Mouse (Mus musculus) megakaryocyte progenitor cell, adult 5-6 weeks (primary cell): ENCODE measurements around the gene Dusp12. TPM values are rescaled to one million over a fixed set of nuclear protein-coding genes. Genes with fewer than 3 reads are reported as not detected.
A peak's percentile ranks its signal among the peaks of the same experiment; 100 is the strongest.

Source experiments
- ATAC-seq: replicated peaks from 2 replicates; pipeline ENCODE4 v1.8.0; 2016; ENCODE audit warnings: mild to moderate bottlenecking, moderate TSS enrichment, inconsistent platforms; ENCODE audit not compliant: poor library complexity
- total RNA-seq, 2 experiments: library from RNA; stranded (forward) in 1 of 2; stranded (reverse) in 1 of 2; fragments of 157-497, 149-512 nt in 1 of 2; fragments of 200-1000 nt in 1 of 2; gene quantifications; 2 replicates each; pipeline versions ENCODE4 v1.2.3 to v1.2.4; 2015 to 2017

Gene Dusp12
- total RNA-seq, 2 experiments from 2014 or later, result 10.3 to 17.6 TPM

- no peak for ATAC-seq
Measured at GRCm38 (mm10) chr1:170864754-170865153, 20.6 kb downstream of the Dusp12 start.

GRCm38 (mm10) chr1:170864234-170864633 lies 21.1 kb downstream of the Dusp12 start:
- no peak for ATAC-seq

GRCm38 (mm10) chr1:170863033-170863432 lies 22.3 kb downstream of the Dusp12 start:
- ATAC-seq, result peak; percentile 41

GRCm38 (mm10) chr1:170862435-170862717 lies 23.0 kb downstream of the Dusp12 start:
- no peak for ATAC-seq

- ATAC-seq, result no peak
Measured at GRCm38 (mm10) chr1:170861671-170862434, 23.5 kb downstream of the Dusp12 start.

- no peak for ATAC-seq
Measured at GRCm38 (mm10) chr1:170858872-170859271, 26.5 kb downstream of the Dusp12 start.

- no peak for ATAC-seq
Measured at GRCm38 (mm10) chr1:170857369-170857768, 28.0 kb downstream of the Dusp12 start.

GRCm38 (mm10) chr1:170855056-170855760 lies 30.1 kb downstream of the Dusp12 start:
- peak; percentile 75 for ATAC-seq

- ATAC-seq, result peak; percentile 85
Measured at GRCm38 (mm10) chr1:170853604-170854003, 31.7 kb downstream of the Dusp12 start.

GRCm38 (mm10) chr1:170850637-170851624 lies 34.4 kb downstream of the Dusp12 start:
- ATAC-seq, result no peak

- ATAC-seq, result no peak
Measured at GRCm38 (mm10) chr1:170850007-170850406, 35.3 kb downstream of the Dusp12 start.

- ATAC-seq, result peak; percentile 91
Measured at GRCm38 (mm10) chr1:170845448-170846307, 39.7 kb downstream of the Dusp12 start.

- peak; percentile 74 for ATAC-seq
Measured at GRCm38 (mm10) chr1:170844380-170844779, 41.0 kb downstream of the Dusp12 start.

- ATAC-seq, result peak; percentile 77
Measured at GRCm38 (mm10) chr1:170839685-170840084, 45.7 kb downstream of the Dusp12 start.

- no peak for ATAC-seq
Measured at GRCm38 (mm10) chr1:170834756-170835155, 50.6 kb downstream of the Dusp12 start.

- ATAC-seq, result no peak
Measured at GRCm38 (mm10) chr1:170829781-170830180, 55.6 kb downstream of the Dusp12 start.

- ATAC-seq, result no peak
Measured at GRCm38 (mm10) chr1:170829344-170829743, 56.0 kb downstream of the Dusp12 start.
